ENCODE assay signal across 16 mouse cellular contexts in genomic region chr15:81290230-81290629, GRCm38 (mm10). TPM values are rescaled to one million over a fixed set of nuclear protein-coding genes. Genes with fewer than 3 reads are reported as not detected.
DNase-seq lines count a peak whose midpoint lies in the region; ATAC-seq and TF ChIP-seq lines count a peak whose summit lies in the region.
"Had no signal": no experiment of that assay in that cellular context is flagged by ENCODE, and none has a peak within 500 bp of the region (broad histone marks: within the 10 kb centered on the region; RNA-seq: fewer than 3 reads in every experiment).

No protein-coding gene starts in this region.

- H3K27ac ChIP-seq in liver, postnatal 0 days (ENCODE audit: low read depth), result no peak overlapping the region
- no peak overlapping the region for H3K27ac ChIP-seq in liver, embryonic 11.5 days (ENCODE audit: low read depth, low read length)
- H3K27ac ChIP-seq in limb, embryonic 10.5 days, result no peak overlapping the region
- H3K27ac ChIP-seq: limb, embryonic 15.5 days; neural tube, embryonic 12.5 days had no signal

- no peaks in the 10 kb centered on the region for H3K9me3 ChIP-seq in liver, postnatal 0 days (ENCODE audit: low read length)
- H3K9me3 ChIP-seq in liver, embryonic 11.5 days (ENCODE audit: control insufficient read depth, low read length), result no peaks in the 10 kb centered on the region
- peaks cover 12% of the 10 kb centered on the region; the same call in 1 of the 2 replicates for H3K9me3 ChIP-seq in E14TG2a.4 (ENCODE audit: low read length)
- no peaks in the 10 kb centered on the region for H3K9me3 ChIP-seq in limb, embryonic 10.5 days (replicated peaks)
- H3K9me3 ChIP-seq: limb, embryonic 15.5 days; neural tube, embryonic 12.5 days had no signal

- TF ChIP-seq CTCF in liver, postnatal 0 days (IDR thresholded peaks at IDR 0.05; ENCODE audit: low read depth), result peak; percentile 33
- TF ChIP-seq CTCF in E14TG2a.4 (conservative IDR thresholded peaks at IDR 0.05; ENCODE audit: low read length), result peak; percentile 58

- no peak for ATAC-seq in liver, postnatal 0 days
- no peak for ATAC-seq in liver, embryonic 11.5 days (replicated peaks; ENCODE audit: low FRiP score)

- H3K4me3 ChIP-seq in liver, postnatal 0 days (ENCODE audit: low read depth, low read length), result no peak overlapping the region
- H3K4me3 ChIP-seq in liver, embryonic 11.5 days (ENCODE audit: low read depth, low read length), result no peak overlapping the region
- H3K4me3 ChIP-seq in E14TG2a.4 (replicated peaks; ENCODE audit: low read length), result no peak overlapping the region
- H3K4me3 ChIP-seq in limb, embryonic 10.5 days, result no peak overlapping the region
- H3K4me3 ChIP-seq: erythroblast, embryonic 14.5 days; limb, embryonic 15.5 days; neural tube, embryonic 12.5 days had no signal

- H3K27me3 ChIP-seq in liver, postnatal 0 days (ENCODE audit: insufficient read depth, low read length), result no peaks in the 10 kb centered on the region
- no peaks in the 10 kb centered on the region for H3K27me3 ChIP-seq in liver, embryonic 11.5 days (replicated peaks; ENCODE audit: control insufficient read depth, insufficient read depth, low read length)
- no peaks in the 10 kb centered on the region for H3K27me3 ChIP-seq in E14TG2a.4 (ENCODE audit: insufficient read depth, low read length)
- no peaks in the 10 kb centered on the region for H3K27me3 ChIP-seq in limb, embryonic 10.5 days (ENCODE audit: low read depth, poor library complexity, severe bottlenecking)
- H3K27me3 ChIP-seq: limb, embryonic 15.5 days; neural tube, embryonic 12.5 days had no signal

- no peak overlapping the region for H3K4me2 ChIP-seq in liver, postnatal 0 days (ENCODE audit: low read depth, low read length)
- H3K4me2 ChIP-seq in liver, embryonic 11.5 days, result no peak overlapping the region
- H3K4me2 ChIP-seq: limb, embryonic 15.5 days; neural tube, embryonic 12.5 days had no signal

- no peaks in the 10 kb centered on the region for H3K4me1 ChIP-seq in liver, postnatal 0 days (ENCODE audit: insufficient read depth)
- H3K4me1 ChIP-seq in liver, embryonic 11.5 days (replicated peaks; ENCODE audit: control insufficient read depth, insufficient read depth, low read length), result no peaks in the 10 kb centered on the region
- H3K4me1 ChIP-seq in E14TG2a.4 (replicated peaks; ENCODE audit: low read depth, low read length), result peaks cover 3% of the 10 kb centered on the region; the same call in 1 of the 2 replicates
- H3K4me1 ChIP-seq in limb, embryonic 10.5 days, result no peaks in the 10 kb centered on the region
- H3K4me1 ChIP-seq: limb, embryonic 15.5 days; neural tube, embryonic 12.5 days had no signal

- TF ChIP-seq EP300 in liver, postnatal 0 days (IDR thresholded peaks at IDR 0.05; ENCODE audit: low read depth), result no peak

- H3K9ac ChIP-seq in liver, postnatal 0 days (replicated peaks), result no peak overlapping the region
- H3K9ac ChIP-seq in liver, embryonic 11.5 days (ENCODE audit: low read depth, low read length), result no peak overlapping the region
- H3K9ac ChIP-seq: limb, embryonic 15.5 days; neural tube, embryonic 12.5 days had no signal

- 85% methylated on average over 4 of the region's 4 CpGs for WGBS in liver, postnatal 0 days (ENCODE audit: insufficient replicate concordance)
- WGBS in liver, embryonic 11.5 days, result 81% methylated on average over 4 of the region's 4 CpGs
- 93% methylated on average over 4 of the region's 4 CpGs for WGBS in limb, embryonic 10.5 days

- no peaks in the 10 kb centered on the region for H3K36me3 ChIP-seq in liver, postnatal 0 days (replicated peaks; ENCODE audit: insufficient read depth, low read length)
- H3K36me3 ChIP-seq in liver, embryonic 11.5 days (ENCODE audit: control insufficient read depth, insufficient read depth, low read length), result no peaks in the 10 kb centered on the region
- H3K36me3 ChIP-seq in E14TG2a.4 (ENCODE audit: insufficient read depth, low read length), result no peaks in the 10 kb centered on the region
- H3K36me3 ChIP-seq in limb, embryonic 10.5 days, result no peaks in the 10 kb centered on the region
- H3K36me3 ChIP-seq: limb, embryonic 15.5 days; neural tube, embryonic 12.5 days had no signal

- no peak for DNase-seq in liver, postnatal 0 days
- no peak for DNase-seq in liver, embryonic 11.5 days (ENCODE audit: low spot score)
- DNase-seq in MEL-GATA-1-ER (ENCODE audit: extremely low read depth, low read depth), result peak; percentile 11
- DNase-seq in naive thymus-derived CD4-positive, alpha-beta T cell, adult 2 months (ENCODE audit: low read depth), result peak; percentile 53
- no peak for DNase-seq in limb, embryonic 10.5 days (ENCODE audit: low spot score)
- DNase-seq in adrenal gland, postnatal 36 days, result no peak
- DNase-seq: cerebellum, adult 11 months; heart, adult 11 months; heart, postnatal 14 days; kidney, postnatal 25 days; lung, postnatal 14 days; midbrain, embryonic 14.5 days had no signal

RNA-seq across cellular contexts. Expression of gene Mchr1, which starts 54.9 kb away (rescaled TPM):
- polyA plus RNA-seq in liver, postnatal 0 days (2015; fragmentation: Nextera tagmentation; extraction: Ambion mirVana), result 0.12 and 0.17 TPM in 2 replicates
- 0.12 and 0.29 TPM in 2 replicates for polyA plus RNA-seq in liver, embryonic 11.5 days (2014; fragmentation: Nextera tagmentation; extraction: Ambion mirVana)
- polyA plus RNA-seq in limb, embryonic 10.5 days (2016; fragmentation: Nextera tagmentation; extraction: Ambion mirVana), result 0.25 TPM in 1 of 2 replicates, not detected in the other
- under 1 TPM; 0.33 to 0.53 TPM for total RNA-seq in adrenal gland, postnatal 36 days (2021)
- total RNA-seq: heart, postnatal 14 days had no signal
- polyA plus RNA-seq: erythroblast, embryonic 14.5 days had no signal

Comparison
In these comparisons a context has a peak if more than half of its experiments do, and no peak if none do; other contexts are left out.
1. DNase-seq: peak in MEL-GATA-1-ER (single experiment) and naive thymus-derived CD4-positive, alpha-beta T cell, adult 2 months (single experiment); none in liver, postnatal 0 days (single experiment), liver, embryonic 11.5 days (single experiment), limb, embryonic 10.5 days (single experiment) and adrenal gland, postnatal 36 days (0 of 2).